Mouse (Mus musculus) heart, postnatal 25 days (tissue): ENCODE measurements around the gene Ube2m. TPM values are rescaled to one million over a fixed set of nuclear protein-coding genes. Genes with fewer than 3 reads are reported as not detected.

ENCODE experiments used
- DNase-seq: peaks from one replicate; pipeline ENCODE4 v3.0.0; 2022; ENCODE audit warnings: low spot score
- intact Hi-C: fragments of 180-260 bp; cut with DNase I; formaldehyde crosslinking; loops from one replicate; pipeline ENCODE4 v1.15.1; 2025
- total RNA-seq, 2 experiments: library from RNA; stranded (reverse); gene quantifications; 2 replicates each; pipeline ENCODE4 v1.2.3; 2021

Gene Ube2m
- total RNA-seq, 2 experiments from 2014 or later: 190 to 199 TPM

- DNase-seq: no peak
- intact Hi-C loops: loop anchor here (2.0 kb wide), 1 partner anchor 99 kb away; no protein-coding TSS in a partner anchor
Observed at GRCm38 (mm10) chr7:13007341-13008092, 30.6 kb downstream of the Ube2m start.

GRCm38 (mm10) chr7:13006531-13006930 is 31.5 kb downstream of the Ube2m start:
- intact Hi-C loops: no loop called here

GRCm38 (mm10) chr7:13006011-13006410 is 32.1 kb downstream of the Ube2m start:
- no peak for DNase-seq
- intact Hi-C loops: no loop called here

More at GRCm38 (mm10) chr7:13006531-13006930, 31.5 kb downstream of the Ube2m start:
- DNase-seq: no peak

GRCm38 (mm10) chr7:13003380-13003779 is 34.7 kb downstream of the Ube2m start:
- no peak for DNase-seq
- intact Hi-C loops: no loop called here

- intact Hi-C loops: no loop called here
- no peak for DNase-seq
Observed at GRCm38 (mm10) chr7:13001584-13001983, 36.5 kb downstream of the Ube2m start.

- intact Hi-C loops: no loop called here
- DNase-seq: no peak
Observed at GRCm38 (mm10) chr7:12998851-12999250, 39.2 kb downstream of the Ube2m start, which contains the start of gene Trim28. Trim28 (plus strand) TSS chr7:12999114.

GRCm38 (mm10) chr7:12998053-12998452 is 40.0 kb downstream of the Ube2m start, which contains the start of gene Slc27a5:
Slc27a5 (minus strand) TSS chr7:12998192.
- DNase-seq: no peak
- intact Hi-C loops: no loop called here

GRCm38 (mm10) chr7:12997230-12997629 is 40.8 kb downstream of the Ube2m start:
- DNase-seq: no peak
- intact Hi-C loops: no loop called here

- intact Hi-C loops: no loop called here
- DNase-seq: no peak
Observed at GRCm38 (mm10) chr7:12995862-12996261, 42.2 kb downstream of the Ube2m start.

GRCm38 (mm10) chr7:12993148-12993547 is 44.9 kb downstream of the Ube2m start:
- intact Hi-C loops: loop anchor here (5.0 kb wide), 1 partner anchor 86 kb away; no protein-coding TSS in a partner anchor
- DNase-seq: no peak

- intact Hi-C loops: loop anchor here (5.0 kb wide), 1 partner anchor 85 kb away; no protein-coding TSS in a partner anchor
- no peak for DNase-seq
Observed at GRCm38 (mm10) chr7:12992222-12992621, 45.9 kb downstream of the Ube2m start.

- no peak for DNase-seq
- intact Hi-C loops: no loop called here
Observed at GRCm38 (mm10) chr7:12987409-12988189, 50.5 kb downstream of the Ube2m start.

- DNase-seq: no peak
- intact Hi-C loops: no loop called here
Observed at GRCm38 (mm10) chr7:12986906-12987305, 51.2 kb downstream of the Ube2m start.

GRCm38 (mm10) chr7:12985724-12986123 is 52.4 kb downstream of the Ube2m start:
- intact Hi-C loops: no loop called here
- DNase-seq: no peak

Other genes starting within 250 kb of the Ube2m start
- under 1 TPM; 0.48 to 0.91 TPM for gene Zscan18, start 234.6 kb downstream of the Ube2m start, total RNA-seq
- 1 to 10 TPM; 6.6 to 7.1 TPM for gene Zfp329, start 219.4 kb downstream of the Ube2m start, total RNA-seq
- 10 to 100 TPM; 14.1 to 16.3 TPM for gene Zfp110, start 203.5 kb downstream of the Ube2m start, total RNA-seq
- 1 to 10 TPM; 3.2 to 4.0 TPM for gene Zfp128, start 157.1 kb downstream of the Ube2m start, total RNA-seq
- 1 to 10 TPM; 5.2 to 6.2 TPM for gene Zscan22, start 140.5 kb downstream of the Ube2m start, total RNA-seq
- gene Rps5, start 116.0 kb downstream of the Ube2m start, total RNA-seq: 100 to 1,000 TPM; 507 to 542 TPM
- gene Rnf225, start 110.9 kb downstream of the Ube2m start, total RNA-seq: under 1 TPM; 0.21 to 0.22 TPM
- gene Zfp324, start 72.4 kb downstream of the Ube2m start, total RNA-seq: 1 to 10 TPM; 3.2 to 4.6 TPM
- gene Zfp446, start 60.4 kb downstream of the Ube2m start, total RNA-seq: 1 to 10 TPM; 2.5 to 3.0 TPM
- not detected for gene Slc27a5, start 40.1 kb downstream of the Ube2m start, total RNA-seq
- gene Trim28, start 39.2 kb downstream of the Ube2m start, total RNA-seq: 10 to 100 TPM; 86.8 to 96.2 TPM
- gene Zbtb45, start 28.2 kb downstream of the Ube2m start, total RNA-seq: 10 to 100 TPM in 1 of 2 experiments, 1 to 10 TPM in 1; 7.3 to 10.9 TPM
- 100 to 1,000 TPM; 120 to 122 TPM for gene Chmp2a, start 3.5 kb downstream of the Ube2m start, total RNA-seq
- gene Mzf1, start 16.5 kb upstream of the Ube2m start, total RNA-seq: under 1 TPM; 0.39 to 0.48 TPM
- not detected for gene Vmn1r85, start 56.9 kb upstream of the Ube2m start, total RNA-seq
- not detected for gene Vmn1r86, start 81.6 kb upstream of the Ube2m start, total RNA-seq
- gene Vmn1r87, start 101.9 kb upstream of the Ube2m start, total RNA-seq: not detected
- under 1 TPM; 0.03 to 0.05 TPM for gene Vmn1r88, start 121.3 kb upstream of the Ube2m start, total RNA-seq
- not detected for gene Vmn1r89, start 174.7 kb upstream of the Ube2m start, total RNA-seq
- gene Lig1, start 239.0 kb upstream of the Ube2m start, total RNA-seq: 1 to 10 TPM; 3.9 to 4.0 TPM
- 1 to 10 TPM; 7.6 to 7.8 TPM for gene Zswim9, start 240.4 kb upstream of the Ube2m start, total RNA-seq